Mouse (Mus musculus): ENCODE data around the gene Tax1bp3.
A peak's percentile ranks its signal among the peaks of the same experiment; 100 is the strongest.

GRCm38 (mm10) chr11:73137591-73138501, 39.0 kb upstream of the Tax1bp3 start, which contains the start of gene Haspin:
- TF ChIP-seq CTCF (IDR thresholded peaks at IDR 0.05; ENCODE audit: low read depth): peak; percentile 91
- peak; percentile 77 for TF ChIP-seq EP300 (IDR thresholded peaks at IDR 0.05; ENCODE audit: low read depth)
